In genomic region chr1:168708161-168708865, GRCm38 (mm10) we compare ENCODE assay signal across 9 mouse cellular contexts.
DNase-seq lines count a peak whose midpoint lies in the region; ATAC-seq and TF ChIP-seq lines count a peak whose summit lies in the region.
"Had no signal": no experiment of that assay in that cellular context is flagged by ENCODE, and none has a peak within 500 bp of the region (broad histone marks: within the 10 kb centered on the region; RNA-seq: fewer than 3 reads in every experiment).

No protein-coding gene starts in this region.

- peak overlapping the region; percentile 80 for H3K27ac ChIP-seq in heart, embryonic 11.5 days (ENCODE audit: low read depth, low read length)
- H3K27ac ChIP-seq in embryonic facial prominence, embryonic 13.5 days, result peak overlapping the region; percentile 18; the same call in 1 of the 2 replicates
- H3K27ac ChIP-seq in hindbrain, postnatal 0 days, result no peak overlapping the region
- peak overlapping the region; percentile 43; the same call in 1 of the 2 replicates for H3K27ac ChIP-seq in liver, embryonic 11.5 days (ENCODE audit: low read depth, low read length)

- 27% methylated on average over 11 of the region's 11 CpGs for WGBS in heart, embryonic 11.5 days (ENCODE audit: insufficient replicate concordance)
- WGBS in embryonic facial prominence, embryonic 13.5 days, result 30% methylated on average over 11 of the region's 11 CpGs
- WGBS in hindbrain, postnatal 0 days, result 34% methylated on average over 11 of the region's 11 CpGs
- 49% methylated on average over 11 of the region's 11 CpGs for WGBS in liver, embryonic 11.5 days

- no peaks in the 10 kb centered on the region for H3K27me3 ChIP-seq in heart, embryonic 11.5 days (ENCODE audit: control insufficient read depth, insufficient read depth, low read length)
- no peaks in the 10 kb centered on the region for H3K27me3 ChIP-seq in embryonic facial prominence, embryonic 13.5 days
- no peaks in the 10 kb centered on the region for H3K27me3 ChIP-seq in hindbrain, postnatal 0 days (ENCODE audit: insufficient read depth, low read length)
- H3K27me3 ChIP-seq in liver, embryonic 11.5 days (replicated peaks; ENCODE audit: control insufficient read depth, insufficient read depth, low read length), result no peaks in the 10 kb centered on the region

- H3K9ac ChIP-seq in heart, embryonic 11.5 days (ENCODE audit: low read depth, low read length), result no peak overlapping the region
- H3K9ac ChIP-seq in embryonic facial prominence, embryonic 13.5 days, result no peak overlapping the region
- no peak overlapping the region for H3K9ac ChIP-seq in hindbrain, postnatal 0 days (replicated peaks; ENCODE audit: low read length)
- H3K9ac ChIP-seq in liver, embryonic 11.5 days (ENCODE audit: low read depth, low read length), result no peak overlapping the region

- no peak for DNase-seq in heart, adult 11 months
- DNase-seq in hindbrain, postnatal 0 days (ENCODE audit: low spot score), result peak; percentile 22
- DNase-seq in liver, embryonic 11.5 days (ENCODE audit: low spot score), result peak; percentile 36
- DNase-seq in skeletal muscle tissue, adult 2 months (ENCODE audit: low read depth, low spot score), result peak; percentile 56
- no peak for DNase-seq in thymus, postnatal 25 days

- no peak overlapping the region for H3K4me3 ChIP-seq in heart, embryonic 11.5 days (ENCODE audit: low read depth, low read length)
- no peak overlapping the region for H3K4me3 ChIP-seq in embryonic facial prominence, embryonic 13.5 days
- no peak overlapping the region for H3K4me3 ChIP-seq in hindbrain, postnatal 0 days (ENCODE audit: low read length)
- no peak overlapping the region for H3K4me3 ChIP-seq in liver, embryonic 11.5 days (ENCODE audit: low read depth, low read length)

- ATAC-seq in heart, embryonic 11.5 days (replicated peaks; ENCODE audit: insufficient number of reproducible peaks, low FRiP score, low TSS enrichment), result peak; percentile 59; the same call in 1 of the 2 replicates
- ATAC-seq in embryonic facial prominence, embryonic 13.5 days (ENCODE audit: insufficient number of reproducible peaks, insufficient read depth, low FRiP score, low TSS enrichment, low read depth), result no peak
- no peak for ATAC-seq in hindbrain, postnatal 0 days
- peak; percentile 36; the same call in 1 of the 2 replicates for ATAC-seq in liver, embryonic 11.5 days (replicated peaks; ENCODE audit: low FRiP score)
- ATAC-seq in megakaryocyte-erythroid progenitor cell, adult 5-6 weeks (replicated peaks; ENCODE audit: low FRiP score, low TSS enrichment, poor library complexity, severe bottlenecking), result no peak

- TF ChIP-seq CTCF in hindbrain, postnatal 0 days (IDR thresholded peaks at IDR 0.05; ENCODE audit: low read depth), result no peak

- peaks cover 5% of the 10 kb centered on the region; the same call in 1 of the 2 replicates for H3K4me1 ChIP-seq in heart, embryonic 11.5 days (ENCODE audit: control insufficient read depth, insufficient read depth, low read length)
- H3K4me1 ChIP-seq in embryonic facial prominence, embryonic 13.5 days, result peaks cover 17% of the 10 kb centered on the region
- H3K4me1 ChIP-seq in hindbrain, postnatal 0 days (ENCODE audit: insufficient read depth, low read length), result no peaks in the 10 kb centered on the region
- no peaks in the 10 kb centered on the region for H3K4me1 ChIP-seq in liver, embryonic 11.5 days (replicated peaks; ENCODE audit: control insufficient read depth, insufficient read depth, low read length)

- H3K36me3 ChIP-seq in heart, embryonic 11.5 days (ENCODE audit: control insufficient read depth, insufficient read depth, low read length), result no peaks in the 10 kb centered on the region
- no peaks in the 10 kb centered on the region for H3K36me3 ChIP-seq in embryonic facial prominence, embryonic 13.5 days
- no peaks in the 10 kb centered on the region for H3K36me3 ChIP-seq in hindbrain, postnatal 0 days (ENCODE audit: insufficient read depth, low read length)
- no peaks in the 10 kb centered on the region for H3K36me3 ChIP-seq in liver, embryonic 11.5 days (ENCODE audit: control insufficient read depth, insufficient read depth, low read length)
- H3K36me3 ChIP-seq: G1E had no signal

- H3K4me2 ChIP-seq in heart, embryonic 11.5 days, result peak overlapping the region; percentile 48
- peak overlapping the region; percentile 39 for H3K4me2 ChIP-seq in embryonic facial prominence, embryonic 13.5 days
- H3K4me2 ChIP-seq in hindbrain, postnatal 0 days (ENCODE audit: low read depth, low read length), result no peak overlapping the region; the same call in 1 of the 2 replicates
- peak overlapping the region; percentile 37 for H3K4me2 ChIP-seq in liver, embryonic 11.5 days

- no peaks in the 10 kb centered on the region for H3K9me3 ChIP-seq in heart, embryonic 11.5 days (replicated peaks; ENCODE audit: control insufficient read depth, low read length)
- H3K9me3 ChIP-seq in embryonic facial prominence, embryonic 13.5 days, result no peaks in the 10 kb centered on the region
- no peaks in the 10 kb centered on the region for H3K9me3 ChIP-seq in hindbrain, postnatal 0 days (ENCODE audit: low read length)
- H3K9me3 ChIP-seq in liver, embryonic 11.5 days (ENCODE audit: control insufficient read depth, low read length), result no peaks in the 10 kb centered on the region

Comparison
In these comparisons a context has a peak if more than half of its experiments do, and no peak if none do; other contexts are left out.
1. ATAC-seq: peak in heart, embryonic 11.5 days (single experiment) and liver, embryonic 11.5 days (single experiment); none in embryonic facial prominence, embryonic 13.5 days (single experiment), hindbrain, postnatal 0 days (single experiment) and megakaryocyte-erythroid progenitor cell, adult 5-6 weeks (single experiment).
2. DNase-seq: peak in hindbrain, postnatal 0 days (single experiment), liver, embryonic 11.5 days (single experiment) and skeletal muscle tissue, adult 2 months (single experiment); none in heart, adult 11 months (single experiment) and thymus, postnatal 25 days (single experiment).